In the genomic region with DNA sequence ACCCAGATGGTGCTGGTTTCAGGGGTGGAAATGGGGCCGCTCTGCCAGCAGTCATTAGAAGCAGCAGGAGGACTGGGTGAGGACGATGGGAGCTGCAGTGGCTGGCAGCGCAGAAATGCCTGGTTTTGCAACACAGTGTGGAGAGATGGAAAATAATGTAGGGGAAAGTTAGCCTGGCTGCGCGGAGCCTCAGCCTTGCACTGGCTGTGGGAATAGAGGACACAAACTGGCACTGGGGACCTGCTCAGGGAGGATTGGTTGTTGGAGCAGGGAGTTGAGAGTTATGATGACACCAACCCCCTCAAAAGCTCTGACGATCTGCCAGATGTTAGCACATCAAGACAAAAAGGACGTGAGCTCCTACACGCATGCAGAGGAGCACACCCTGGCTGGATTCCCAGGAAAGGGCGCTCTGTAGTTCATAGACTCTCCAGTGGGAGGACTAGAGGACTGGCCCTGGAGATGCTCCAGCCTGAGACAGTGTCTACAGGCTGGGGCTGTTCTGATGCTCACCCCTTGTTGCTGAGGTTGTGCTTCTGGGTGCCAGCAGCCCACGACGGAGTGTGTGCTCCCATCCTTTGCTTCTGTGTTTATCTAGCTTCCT, we compare ENCODE assay signal across 8 mouse cellular contexts. TPM values are rescaled to one million over a fixed set of nuclear protein-coding genes. Genes with fewer than 3 reads are reported as not detected.
DNase-seq lines count a peak whose midpoint lies in the region; ATAC-seq and TF ChIP-seq lines count a peak whose summit lies in the region.

No protein-coding gene starts in this region.

- 46% methylated on average over 11 of the region's 11 CpGs for WGBS in forebrain, postnatal 0 days
- WGBS in forebrain, embryonic 15.5 days, result 49% methylated on average over 11 of the region's 11 CpGs
- WGBS in intestine, postnatal 0 days, result 46% methylated on average over 11 of the region's 11 CpGs
- 43% methylated on average over 11 of the region's 11 CpGs for WGBS in liver, embryonic 16.5 days (ENCODE audit: insufficient replicate concordance)

- H3K27ac ChIP-seq in forebrain, postnatal 0 days (ENCODE audit: low read depth, low read length), result no peak overlapping the region
- no peak overlapping the region for H3K27ac ChIP-seq in forebrain, embryonic 15.5 days (replicated peaks)
- H3K27ac ChIP-seq in intestine, postnatal 0 days (ENCODE audit: low read depth, low read length), result no peak overlapping the region
- no peak overlapping the region for H3K27ac ChIP-seq in liver, embryonic 16.5 days (ENCODE audit: low read length)

- TF ChIP-seq CTCF in forebrain, postnatal 0 days (IDR thresholded peaks at IDR 0.05; ENCODE audit: low read depth), result peak; percentile 68
- TF ChIP-seq CTCF in intestine, postnatal 0 days (IDR thresholded peaks at IDR 0.05; ENCODE audit: low read depth), result peak; percentile 88

- intact Hi-C loops in gastrocnemius, postnatal 36 days (cut with DNase I), result no loop called here

- no peaks in the 10 kb centered on the region for H3K4me1 ChIP-seq in forebrain, postnatal 0 days (ENCODE audit: insufficient read depth)
- no peaks in the 10 kb centered on the region for H3K4me1 ChIP-seq in forebrain, embryonic 15.5 days
- 0 out of 2 replicates have a peak, but pooled peaks cover 3% of the 10 kb centered on the region for H3K4me1 ChIP-seq in intestine, postnatal 0 days (replicated peaks; ENCODE audit: control insufficient read depth, insufficient read depth, low read length)
- H3K4me1 ChIP-seq in liver, embryonic 16.5 days (ENCODE audit: control insufficient read depth, low read depth, low read length), result no peaks in the 10 kb centered on the region

- H3K27me3 ChIP-seq in forebrain, postnatal 0 days (ENCODE audit: insufficient read depth, low read length), result no peaks in the 10 kb centered on the region
- no peaks in the 10 kb centered on the region for H3K27me3 ChIP-seq in forebrain, embryonic 15.5 days
- no peaks in the 10 kb centered on the region for H3K27me3 ChIP-seq in intestine, postnatal 0 days (replicated peaks; ENCODE audit: control insufficient read depth, insufficient read depth, low read length)
- H3K27me3 ChIP-seq in liver, embryonic 16.5 days (ENCODE audit: control insufficient read depth, insufficient read depth, low read depth, low read length), result no peaks in the 10 kb centered on the region

- no peak overlapping the region for H3K9ac ChIP-seq in forebrain, postnatal 0 days
- H3K9ac ChIP-seq in forebrain, embryonic 15.5 days (replicated peaks), result no peak overlapping the region
- no peak overlapping the region for H3K9ac ChIP-seq in intestine, postnatal 0 days (ENCODE audit: low read depth, low read length)
- no peak overlapping the region for H3K9ac ChIP-seq in liver, embryonic 16.5 days (ENCODE audit: low read depth, low read length)

- H3K4me3 ChIP-seq in forebrain, postnatal 0 days (ENCODE audit: low read depth, low read length), result no peak overlapping the region
- no peak overlapping the region for H3K4me3 ChIP-seq in forebrain, embryonic 15.5 days
- no peak overlapping the region for H3K4me3 ChIP-seq in intestine, postnatal 0 days (ENCODE audit: low read depth, low read length)
- H3K4me3 ChIP-seq in liver, embryonic 16.5 days (ENCODE audit: low read depth, low read length), result no peak overlapping the region

- H3K36me3 ChIP-seq in forebrain, postnatal 0 days (ENCODE audit: insufficient read depth), result no peaks in the 10 kb centered on the region
- H3K36me3 ChIP-seq in forebrain, embryonic 15.5 days, result no peaks in the 10 kb centered on the region
- H3K36me3 ChIP-seq in intestine, postnatal 0 days (ENCODE audit: control insufficient read depth, insufficient read depth), result no peaks in the 10 kb centered on the region
- H3K36me3 ChIP-seq in liver, embryonic 16.5 days (ENCODE audit: control insufficient read depth, insufficient read depth), result no peaks in the 10 kb centered on the region

- peak; percentile 66 for DNase-seq in forebrain, postnatal 0 days
- peak; percentile 82 for DNase-seq in adrenal gland, postnatal 10 days
- DNase-seq in gastrocnemius, postnatal 36 days, result peak; percentile 14 to 31
- peak; percentile 57 for DNase-seq in retina, postnatal 1 day
- no peak for DNase-seq in cerebellum, adult 9-10 months

- peak; percentile 94 for ATAC-seq in forebrain, postnatal 0 days
- ATAC-seq in forebrain, embryonic 15.5 days (replicated peaks), result no peak; the same call in 1 of the 2 replicates
- ATAC-seq in intestine, postnatal 0 days, result peak; percentile 34; the same call in 1 of the 2 replicates
- ATAC-seq in liver, embryonic 16.5 days (ENCODE audit: low read depth), result peak; percentile 77

- no peak overlapping the region for H3K4me2 ChIP-seq in forebrain, postnatal 0 days (ENCODE audit: low read depth)
- no peak overlapping the region for H3K4me2 ChIP-seq in forebrain, embryonic 15.5 days (replicated peaks)
- no peak overlapping the region; the same call in 1 of the 2 replicates for H3K4me2 ChIP-seq in intestine, postnatal 0 days (replicated peaks; ENCODE audit: low read depth)
- H3K4me2 ChIP-seq in liver, embryonic 16.5 days (ENCODE audit: low read depth, low read length), result no peak overlapping the region

- H3K9me3 ChIP-seq in forebrain, postnatal 0 days (ENCODE audit: low read length), result no peaks in the 10 kb centered on the region
- H3K9me3 ChIP-seq in forebrain, embryonic 15.5 days, result no peaks in the 10 kb centered on the region
- no peaks in the 10 kb centered on the region for H3K9me3 ChIP-seq in intestine, postnatal 0 days (ENCODE audit: control insufficient read depth)
- no peaks in the 10 kb centered on the region for H3K9me3 ChIP-seq in liver, embryonic 16.5 days (replicated peaks; ENCODE audit: control insufficient read depth, low read length)

RNA-seq across cellular contexts. Expression of gene Ffar4, which starts 9.8 kb away (rescaled TPM):
- 0.54 and 0.95 TPM in 2 replicates for total RNA-seq in forebrain, postnatal 0 days (2014; rRNA removed)
- polyA plus RNA-seq in forebrain, postnatal 0 days (2015; fragmentation: Nextera tagmentation; extraction: Ambion mirVana), result 0.15 and 0.20 TPM in 2 replicates
- 0.15 TPM in 1 of 2 replicates, not detected in the other for polyA plus RNA-seq in forebrain, embryonic 15.5 days (2015; fragmentation: Nextera tagmentation; extraction: Ambion mirVana)
- 10 to 100 TPM; 11.2 to 46.7 TPM for total RNA-seq in adrenal gland, postnatal 10 days (2021)
- not detected for total RNA-seq in gastrocnemius, postnatal 36 days (2021)
- polyA plus RNA-seq in intestine, postnatal 0 days (2015; fragmentation: Nextera tagmentation; extraction: Ambion mirVana), result 4.7 and 5.3 TPM in 2 replicates
- 0.27 TPM in 2 replicates for polyA plus RNA-seq in liver, embryonic 16.5 days (2015; fragmentation: Nextera tagmentation; extraction: Ambion mirVana)

RNA-seq across cellular contexts. Expression of gene Cep55, which starts 32.2 kb away (rescaled TPM):
- total RNA-seq in forebrain, postnatal 0 days (2014; rRNA removed), result 2.5 and 3.9 TPM in 2 replicates
- 2.3 and 2.7 TPM in 2 replicates for polyA plus RNA-seq in forebrain, postnatal 0 days (2015; fragmentation: Nextera tagmentation; extraction: Ambion mirVana)
- 16.6 and 17.9 TPM in 2 replicates for polyA plus RNA-seq in forebrain, embryonic 15.5 days (2015; fragmentation: Nextera tagmentation; extraction: Ambion mirVana)
- 1 to 10 TPM; 7.1 to 7.7 TPM for total RNA-seq in adrenal gland, postnatal 10 days (2021)
- under 1 TPM; 0.30 to 0.31 TPM for total RNA-seq in gastrocnemius, postnatal 36 days (2021)
- polyA plus RNA-seq in intestine, postnatal 0 days (2015; fragmentation: Nextera tagmentation; extraction: Ambion mirVana), result 7.1 and 8.2 TPM in 2 replicates
- polyA plus RNA-seq in liver, embryonic 16.5 days (2015; fragmentation: Nextera tagmentation; extraction: Ambion mirVana), result 4.7 and 4.8 TPM in 2 replicates

RNA-seq across cellular contexts. Expression of gene Rbp4, which starts 38.0 kb away (rescaled TPM):
- 0.48 and 1.2 TPM in 2 replicates for total RNA-seq in forebrain, postnatal 0 days (2014; rRNA removed)
- 3.9 and 4.4 TPM in 2 replicates for polyA plus RNA-seq in forebrain, postnatal 0 days (2015; fragmentation: Nextera tagmentation; extraction: Ambion mirVana)
- 1.5 and 3.9 TPM in 2 replicates for polyA plus RNA-seq in forebrain, embryonic 15.5 days (2015; fragmentation: Nextera tagmentation; extraction: Ambion mirVana)
- total RNA-seq in adrenal gland, postnatal 10 days (2021), result 100 to 1,000 TPM; 334 to 776 TPM
- 1 to 10 TPM; 1.6 to 2.3 TPM for total RNA-seq in gastrocnemius, postnatal 36 days (2021)
- 15.7 and 16.8 TPM in 2 replicates for polyA plus RNA-seq in intestine, postnatal 0 days (2015; fragmentation: Nextera tagmentation; extraction: Ambion mirVana)
- 2,010 and 2,083 TPM in 2 replicates for polyA plus RNA-seq in liver, embryonic 16.5 days (2015; fragmentation: Nextera tagmentation; extraction: Ambion mirVana)

RNA-seq across cellular contexts. Expression of gene Myof, which starts 43.7 kb away (rescaled TPM):
- total RNA-seq in forebrain, postnatal 0 days (2014; rRNA removed), result 4.8 and 5.1 TPM in 2 replicates
- polyA plus RNA-seq in forebrain, postnatal 0 days (2015; fragmentation: Nextera tagmentation; extraction: Ambion mirVana), result 1.4 and 1.5 TPM in 2 replicates
- polyA plus RNA-seq in forebrain, embryonic 15.5 days (2015; fragmentation: Nextera tagmentation; extraction: Ambion mirVana), result 1.4 and 1.7 TPM in 2 replicates
- 10 to 100 TPM; 15.1 to 16.0 TPM for total RNA-seq in adrenal gland, postnatal 10 days (2021)
- 1 to 10 TPM; 4.5 to 5.6 TPM for total RNA-seq in gastrocnemius, postnatal 36 days (2021)
- 5.9 and 6.6 TPM in 2 replicates for polyA plus RNA-seq in intestine, postnatal 0 days (2015; fragmentation: Nextera tagmentation; extraction: Ambion mirVana)
- polyA plus RNA-seq in liver, embryonic 16.5 days (2015; fragmentation: Nextera tagmentation; extraction: Ambion mirVana), result 1.7 and 1.9 TPM in 2 replicates

RNA-seq across cellular contexts. Expression of gene Pde6c, which starts 45.5 kb away (rescaled TPM):
- 0.08 TPM in 1 of 2 replicates, not detected in the other for total RNA-seq in forebrain, postnatal 0 days (2014; rRNA removed)
- polyA plus RNA-seq in forebrain, postnatal 0 days (2015; fragmentation: Nextera tagmentation; extraction: Ambion mirVana), result 0.11 TPM in 1 of 2 replicates, not detected in the other
- 0.28 TPM in 1 of 2 replicates, not detected in the other for polyA plus RNA-seq in forebrain, embryonic 15.5 days (2015; fragmentation: Nextera tagmentation; extraction: Ambion mirVana)
- 1 to 10 TPM; 1.3 to 3.2 TPM for total RNA-seq in adrenal gland, postnatal 10 days (2021)
- not detected for total RNA-seq in gastrocnemius, postnatal 36 days (2021)
- 0.25 and 0.60 TPM in 2 replicates for polyA plus RNA-seq in intestine, postnatal 0 days (2015; fragmentation: Nextera tagmentation; extraction: Ambion mirVana)
- 6.7 and 7.1 TPM in 2 replicates for polyA plus RNA-seq in liver, embryonic 16.5 days (2015; fragmentation: Nextera tagmentation; extraction: Ambion mirVana)

Comparison
In these comparisons a context has a peak if more than half of its experiments do, and no peak if none do; other contexts are left out.
1. RNA of gene Rbp4, which starts 38.0 kb away (polyA plus RNA-seq): 2,010 to 2,083 TPM in liver, embryonic 16.5 days; 15.7 to 16.8 TPM in intestine, postnatal 0 days, 3.9 to 4.4 TPM in forebrain, postnatal 0 days and 1.5 to 3.9 TPM in forebrain, embryonic 15.5 days; every median in the first group is over 100 times any median in the second.